7 mouse cellular contexts compared by ENCODE assay signal in genomic region chr1:192190508-192191321, GRCm38 (mm10). TPM values are rescaled to one million over a fixed set of nuclear protein-coding genes. Genes with fewer than 3 reads are reported as not detected.
DNase-seq lines count a peak whose midpoint lies in the region; ATAC-seq and TF ChIP-seq lines count a peak whose summit lies in the region.

TSS of gene Kcnh1 (plus strand) at chr1:192190774.

- no peaks in the 10 kb centered on the region for H3K36me3 ChIP-seq in heart, embryonic 13.5 days
- H3K36me3 ChIP-seq in liver, adult 2 months (ENCODE audit: control insufficient read depth, insufficient read depth, low read length) = no peaks in the 10 kb centered on the region
- no peaks in the 10 kb centered on the region for H3K36me3 ChIP-seq in splenic B cell, adult 2 months (ENCODE audit: control insufficient read depth, insufficient read depth, low read length, poor library complexity, severe bottlenecking)

- peaks cover 51% of the 10 kb centered on the region for H3K27me3 ChIP-seq in heart, embryonic 13.5 days (replicated peaks)
- no peaks in the 10 kb centered on the region; the same call in 1 of the 2 replicates for H3K27me3 ChIP-seq in liver, adult 2 months (ENCODE audit: control insufficient read depth, insufficient read depth, low read length)
- H3K27me3 ChIP-seq in splenic B cell, adult 2 months (ENCODE audit: control insufficient read depth, insufficient read depth, low read length, poor library complexity, severe bottlenecking) = no peaks in the 10 kb centered on the region

- H3K27ac ChIP-seq in brown adipose tissue, adult 24 weeks (replicated peaks; ENCODE audit: low read depth, low read length) = no peak within 1 kb of the TSS
- no peak within 1 kb of the TSS for H3K27ac ChIP-seq in heart, embryonic 13.5 days (replicated peaks)
- H3K27ac ChIP-seq in liver, adult 2 months (replicated peaks; ENCODE audit: insufficient read depth, low read depth, low read length) = no peak within 1 kb of the TSS

- H3K9me3 ChIP-seq in heart, embryonic 13.5 days = no peaks in the 10 kb centered on the region

- H3K9ac ChIP-seq in heart, embryonic 13.5 days = peak within 1 kb of the TSS; percentile 73
- H3K9ac ChIP-seq in liver, adult 2 months (ENCODE audit: low read depth, low read length) = no peak within 1 kb of the TSS

- 2% methylated on average over 65 of the region's 73 CpGs for WGBS in heart, embryonic 13.5 days
- 3% methylated on average over 73 of the region's 73 CpGs for WGBS in liver, adult 2 months

- no peak for TF ChIP-seq POLR2A in liver, adult 2 months (IDR thresholded peaks at IDR 0.05; ENCODE audit: extremely low read depth, insufficient read depth, low read length)

- peak; percentile 32 for DNase-seq in fibroblast of lung, adult 2 months (ENCODE audit: low read depth)
- DNase-seq in kidney, postnatal 10 days = peak; percentile 95
- peak; percentile 37 for DNase-seq in liver, adult 2 months (ENCODE audit: extremely low read depth, low read depth, low spot score)
- peak; percentile 12 for DNase-seq in naive thymus-derived CD4-positive, alpha-beta T cell, adult 2 months (ENCODE audit: low read depth)
- DNase-seq in splenic B cell, adult 2 months (ENCODE audit: low read depth, low spot score) = peak; percentile 63

- no peaks in the 10 kb centered on the region for H3K79me2 ChIP-seq in liver, adult 2 months (ENCODE audit: control insufficient read depth, insufficient read depth, low read length)

- H3K4me1 ChIP-seq in brown adipose tissue, adult 24 weeks (ENCODE audit: control insufficient read depth, insufficient read depth, insufficient read length, low read length) = no peaks in the 10 kb centered on the region
- H3K4me1 ChIP-seq in heart, embryonic 13.5 days = peaks cover 12% of the 10 kb centered on the region; the same call in 1 of the 2 replicates
- no peaks in the 10 kb centered on the region for H3K4me1 ChIP-seq in liver, adult 2 months (ENCODE audit: control insufficient read depth, insufficient read depth, low read length)

- peak; percentile 86 for TF ChIP-seq CTCF in liver, adult 2 months (IDR thresholded peaks at IDR 0.05; ENCODE audit: low read depth, low read length)

- peak within 1 kb of the TSS; percentile 39; the same call in 1 of the 2 replicates for H3K4me3 ChIP-seq in brown adipose tissue, adult 24 weeks (ENCODE audit: insufficient read depth, low read depth, low read length)
- peak within 1 kb of the TSS; percentile 61 for H3K4me3 ChIP-seq in heart, embryonic 13.5 days
- H3K4me3 ChIP-seq in liver, adult 2 months (ENCODE audit: insufficient read depth, low read depth, low read length) = peak within 1 kb of the TSS; percentile 20; the same call in 1 of the 2 replicates

- H3K4me2 ChIP-seq in heart, embryonic 13.5 days = peak within 1 kb of the TSS; percentile 92

- ATAC-seq in heart, embryonic 13.5 days (ENCODE audit: extremely low read depth, insufficient number of reproducible peaks, low FRiP score, low TSS enrichment) = peak; percentile 78; the same call in 1 of the 2 replicates

RNA-seq across cellular contexts. Expression of gene Kcnh1, which starts in this region (rescaled TPM):
- not detected in 2 replicates for polyA plus RNA-seq in brown adipose tissue, adult 24 weeks (2012; ENCODE audit: insufficient read depth, insufficient read length, missing spikeins)
- 0.38 and 0.55 TPM in 2 replicates for polyA plus RNA-seq in heart, embryonic 13.5 days (2015; fragmentation: Nextera tagmentation; extraction: Ambion mirVana)
- not detected in 2 replicates for total RNA-seq in liver, adult 2 months (2014; rRNA removed)
- not detected in 2 replicates for polyA plus RNA-seq in liver, adult 2 months (2012; rRNA removed)

Comparison
In these comparisons a context has a peak if more than half of its experiments do, and no peak if none do; other contexts are left out.
1. Peak in ATAC-seq, H3K4me3 ChIP-seq, H3K9ac ChIP-seq and H3K4me2 ChIP-seq in heart, embryonic 13.5 days; RNA of the gene not detected or under 1 TPM.
2. Peak in DNase-seq and H3K4me3 ChIP-seq in liver, adult 2 months; RNA of the gene not detected or under 1 TPM.
3. DNase-seq: peak in every context shown above with its lines; median percentile 95 in kidney, postnatal 10 days; 63 in splenic B cell, adult 2 months; 37 in liver, adult 2 months; 32 in fibroblast of lung, adult 2 months; 12 in naive thymus-derived CD4-positive, alpha-beta T cell, adult 2 months.